Mouse (Mus musculus) heart, postnatal 14 days (tissue): ENCODE measurements around the gene Car5a. TPM values are rescaled to one million over a fixed set of nuclear protein-coding genes. Genes with fewer than 3 reads are reported as not detected.

ENCODE experiments used
- DNase-seq, 2 experiments: peaks; one replicate each; pipeline ENCODE4 v3.0.0; 2021 to 2022
- intact Hi-C: fragments of 180-260 bp; cut with DNase I; formaldehyde crosslinking; loops from one replicate; pipeline ENCODE4 v1.15.1; 2025
- microRNA-seq, 2 experiments: library from miRNA; unstranded; fragments of <30 nt; microRNA quantifications; one replicate each; pipeline ENCODE4 v1.2.0; 2021 to 2022
- total RNA-seq, 2 experiments: library from RNA; stranded (reverse); gene quantifications; 2 replicates each; pipeline ENCODE4 v1.2.3; 2021

The Car5a gene
- total RNA-seq, 2 experiments from 2014 or later: not detected

- intact Hi-C loops: no loop called here
Measured at GRCm38 (mm10) chr8:121889317-121889716, 55.4 kb downstream of the Car5a start.

GRCm38 (mm10) chr8:121887547-121887946, 57.2 kb downstream of the Car5a start:
- intact Hi-C loops: no loop called here
- DNase-seq: no peak

More at GRCm38 (mm10) chr8:121889317-121889716, 55.4 kb downstream of the Car5a start:
- DNase-seq: no peak

GRCm38 (mm10) chr8:121885433-121885832, 59.3 kb downstream of the Car5a start:
- DNase-seq: no peak
- intact Hi-C loops: no loop called here

- intact Hi-C loops: no loop called here
- DNase-seq: no peak
Measured at GRCm38 (mm10) chr8:121885001-121885400, 59.7 kb downstream of the Car5a start.

- intact Hi-C loops: no loop called here
- DNase-seq: no peak
Measured at GRCm38 (mm10) chr8:121884181-121884580, 60.5 kb downstream of the Car5a start.

- intact Hi-C loops: no loop called here
- no peak for DNase-seq
Measured at GRCm38 (mm10) chr8:121881921-121882320, 62.8 kb downstream of the Car5a start.

- peak in 1 of 2 experiments; percentile 23 for DNase-seq
- intact Hi-C loops: no loop called here
Measured at GRCm38 (mm10) chr8:121880818-121881217, 63.9 kb downstream of the Car5a start.

GRCm38 (mm10) chr8:121879712-121880111, 65.0 kb downstream of the Car5a start:
- intact Hi-C loops: no loop called here
- DNase-seq: no peak

GRCm38 (mm10) chr8:121877828-121878480, 66.8 kb downstream of the Car5a start:
- no peak for DNase-seq
- intact Hi-C loops: no loop called here

- DNase-seq: no peak
- intact Hi-C loops: no loop called here
Measured at GRCm38 (mm10) chr8:121877212-121877611, 67.5 kb downstream of the Car5a start.

GRCm38 (mm10) chr8:121875517-121875916, 69.2 kb downstream of the Car5a start:
- intact Hi-C loops: no loop called here
- DNase-seq: no peak

- intact Hi-C loops: no loop called here
- no peak for DNase-seq
Measured at GRCm38 (mm10) chr8:121875045-121875444, 69.7 kb downstream of the Car5a start.

GRCm38 (mm10) chr8:121874031-121874430, 70.7 kb downstream of the Car5a start:
- peak; percentile 65 to 76 for DNase-seq
- intact Hi-C loops: loop anchor here (1.0 kb wide), 2 partner anchors 35 to 51 kb away; no protein-coding TSS in a partner anchor

- intact Hi-C loops: no loop called here
- no peak for DNase-seq
Measured at GRCm38 (mm10) chr8:121871833-121872440, 72.8 kb downstream of the Car5a start.

GRCm38 (mm10) chr8:121870190-121870589, 74.5 kb downstream of the Car5a start:
- no peak for DNase-seq
- intact Hi-C loops: no loop called here

GRCm38 (mm10) chr8:121868896-121869295, 75.8 kb downstream of the Car5a start:
- DNase-seq: no peak
- intact Hi-C loops: no loop called here

- no peak for DNase-seq
- intact Hi-C loops: no loop called here
Measured at GRCm38 (mm10) chr8:121868196-121868595, 76.5 kb downstream of the Car5a start.

Small RNAs within 50 kb of the gene (microRNA-seq; reads per million reads assigned to microRNA genes)
- 0.12 to 0.27 reads per million in 2 experiments for gene Mir7237

Other genes starting within 250 kb of the Car5a start
- gene Jph3, start 215.3 kb downstream of the Car5a start, total RNA-seq: not detected
- 10 to 100 TPM; 13.2 to 13.8 TPM for gene Klhdc4, start 115.3 kb downstream of the Car5a start, total RNA-seq
- 1 to 10 TPM; 6.7 to 7.0 TPM for gene Slc7a5, start 37.2 kb downstream of the Car5a start, total RNA-seq
- 10 to 100 TPM; 16.0 to 24.5 TPM for gene Banp, start 4.8 kb upstream of the Car5a start, total RNA-seq